In genomic region chr5:21592106-21592505, GRCm38 (mm10) we compare ENCODE assay signal across 22 mouse cellular contexts. TPM values are rescaled to one million over a fixed set of nuclear protein-coding genes. Genes with fewer than 3 reads are reported as not detected.
"Had no signal": no experiment of that assay in that cellular context is flagged by ENCODE, and none has a peak within 500 bp of the region (broad histone marks: within the 10 kb centered on the region; RNA-seq: fewer than 3 reads in every experiment).

No protein-coding gene starts in this region.

- H3K9me3 ChIP-seq: midbrain, embryonic 10.5 days; midbrain, embryonic 12.5 days; neural tube, embryonic 13.5 days; neural tube, embryonic 15.5 days had no signal

- H3K27me3 ChIP-seq: midbrain, embryonic 12.5 days; neural tube, embryonic 13.5 days; neural tube, embryonic 15.5 days had no signal

- H3K4me1 ChIP-seq: midbrain, embryonic 10.5 days; midbrain, embryonic 12.5 days; neural tube, embryonic 13.5 days; neural tube, embryonic 15.5 days had no signal

- H3K36me3 ChIP-seq: midbrain, embryonic 10.5 days; midbrain, embryonic 12.5 days; neural tube, embryonic 13.5 days; neural tube, embryonic 15.5 days had no signal

- H3K9ac ChIP-seq: lung, embryonic 14.5 days; midbrain, embryonic 12.5 days; neural tube, embryonic 13.5 days; neural tube, embryonic 15.5 days had no signal

- H3K4me3 ChIP-seq: midbrain, embryonic 10.5 days; midbrain, embryonic 12.5 days; myocyte; neural tube, embryonic 13.5 days; neural tube, embryonic 15.5 days had no signal

- H3K27ac ChIP-seq: midbrain, embryonic 10.5 days; midbrain, embryonic 12.5 days; neural tube, embryonic 13.5 days; neural tube, embryonic 15.5 days had no signal

- H3K4me2 ChIP-seq: lung, embryonic 14.5 days; midbrain, embryonic 12.5 days; neural tube, embryonic 13.5 days; neural tube, embryonic 15.5 days had no signal

- ATAC-seq: midbrain, embryonic 16.5 days had no signal

- DNase-seq: lung, embryonic 14.5 days; lung, postnatal 10 days; lung, postnatal 4 days; midbrain, embryonic 14.5 days; retina, postnatal 1 day; right cerebral cortex, adult 18-20 months; right cerebral cortex, postnatal 25 days; right cerebral cortex, postnatal 4 days; spleen, adult 18-20 months; thymus, adult 18-20 months; thymus, postnatal 14 days; thymus, postnatal 36 days had no signal

RNA-seq across cellular contexts. Expression of gene Lrrc17, which starts 48.7 kb away (rescaled TPM):
- total RNA-seq: megakaryocyte, adult 5-6 weeks; megakaryocyte-erythroid progenitor cell, adult 5-6 weeks had no signal

RNA-seq across cellular contexts. Expression of gene Fbxl13, which starts 53.3 kb away (rescaled TPM):
- total RNA-seq: megakaryocyte, adult 5-6 weeks had no signal
- polyA plus RNA-seq: neural tube, embryonic 11.5 days; small intestine, adult 2 months had no signal
